Mouse (Mus musculus) effector memory CD4-positive, alpha-beta T cell, adult 5 months (primary cell): Measurements from ENCODE around the gene Dcpp2. TPM values are rescaled to one million over a fixed set of nuclear protein-coding genes. Genes with fewer than 3 reads are reported as not detected.

Experiments
- polyA plus RNA-seq: library from polyadenylated mRNA; unstranded; fragments of 100-300 nt; shearing (Covaris generic); gene quantifications from one replicate; pipeline ENCODE4 v1.2.1, GENCODE M21; 2017

The Dcpp2 gene
- not detected for polyA plus RNA-seq

DNA sequence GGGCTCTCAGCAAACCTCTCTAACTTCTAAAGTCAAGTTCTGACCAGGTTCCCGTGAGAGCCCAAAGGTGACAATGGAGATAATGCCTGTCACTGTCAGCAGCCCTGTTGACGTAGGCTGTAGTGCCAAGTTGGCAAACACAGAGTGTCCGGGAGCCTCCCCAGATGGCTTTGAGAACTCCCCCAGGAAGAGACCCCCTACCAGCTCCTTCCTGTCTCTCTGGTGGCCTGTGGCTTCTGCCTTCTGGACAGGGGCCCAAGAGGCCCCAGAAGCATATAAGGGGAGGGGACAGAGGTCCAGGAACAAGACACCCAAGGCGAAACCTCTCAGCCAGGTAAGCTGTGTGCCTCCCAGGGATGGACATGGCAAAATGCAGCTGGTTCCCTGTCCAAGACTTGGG, at the start of gene Dcpp2, which contains the start of gene Dcpp1:
Gene Dcpp2, plus strand, starts transcription at position 305 of the 400 bp plus-strand sequence.
Gene Dcpp1, plus strand, starts transcription at position 301 of the 400 bp plus-strand sequence.

DNA sequence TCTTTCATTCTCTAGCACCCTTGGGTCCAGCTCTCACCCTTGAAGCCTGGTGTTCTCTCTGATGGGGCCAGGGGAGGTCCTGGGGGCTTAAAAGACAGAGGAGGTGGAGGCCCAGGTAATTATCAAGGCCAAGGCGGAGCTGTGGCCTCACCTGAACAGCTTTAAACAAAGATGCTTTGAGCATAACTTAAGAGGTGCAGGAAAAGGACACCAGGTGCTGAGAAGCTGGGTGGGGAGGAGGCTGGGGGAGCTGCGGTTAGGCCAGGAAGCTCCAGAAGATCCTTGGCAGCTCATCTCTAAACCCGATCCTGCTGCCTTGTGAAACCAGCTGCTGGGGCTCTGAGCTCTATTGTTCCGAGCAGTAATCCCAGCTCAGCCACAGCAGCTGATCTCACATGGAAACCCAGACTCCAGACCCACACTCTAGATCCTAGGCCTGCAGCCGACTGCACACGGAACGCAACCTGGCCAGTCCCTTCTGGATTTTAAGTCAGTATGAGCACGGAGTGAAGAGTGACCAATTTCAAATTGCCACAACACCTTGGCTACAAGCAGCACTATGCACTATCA, 44.6 kb upstream of the Dcpp2 start, which contains the start of gene Prss33:
Gene Prss33, minus strand, starts transcription at position 51 of the 570 bp plus-strand sequence.

DNA sequence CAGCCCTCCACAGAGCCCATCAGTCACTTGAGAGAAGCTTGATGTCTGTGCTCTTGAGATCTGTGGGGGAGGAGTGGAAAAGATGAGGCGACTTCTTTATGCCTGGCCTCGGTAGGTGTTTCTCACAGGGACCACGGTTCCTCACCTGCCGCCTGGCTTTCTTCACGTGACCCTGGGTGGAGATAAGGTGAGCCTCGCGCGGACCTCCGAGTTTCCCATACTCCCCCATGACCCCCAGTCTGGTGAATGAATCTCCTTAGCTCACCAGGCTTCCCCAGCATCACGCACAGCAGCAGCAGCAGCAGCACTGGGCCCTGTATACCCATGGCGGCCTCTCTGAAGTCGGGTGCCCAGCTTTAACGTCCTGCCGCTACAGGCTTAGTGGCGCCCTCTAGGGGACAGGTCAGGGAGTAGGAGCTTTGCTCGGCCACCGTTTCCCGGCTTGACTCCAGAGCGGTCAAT, 36.8 kb upstream of the Dcpp2 start, which contains the start of the genes Prss32 and Prss41:
Gene Prss32, plus strand, starts transcription at position 44 of the 462 bp plus-strand sequence.
Gene Prss41, minus strand, starts transcription at position 361 of the 462 bp plus-strand sequence.

DNA sequence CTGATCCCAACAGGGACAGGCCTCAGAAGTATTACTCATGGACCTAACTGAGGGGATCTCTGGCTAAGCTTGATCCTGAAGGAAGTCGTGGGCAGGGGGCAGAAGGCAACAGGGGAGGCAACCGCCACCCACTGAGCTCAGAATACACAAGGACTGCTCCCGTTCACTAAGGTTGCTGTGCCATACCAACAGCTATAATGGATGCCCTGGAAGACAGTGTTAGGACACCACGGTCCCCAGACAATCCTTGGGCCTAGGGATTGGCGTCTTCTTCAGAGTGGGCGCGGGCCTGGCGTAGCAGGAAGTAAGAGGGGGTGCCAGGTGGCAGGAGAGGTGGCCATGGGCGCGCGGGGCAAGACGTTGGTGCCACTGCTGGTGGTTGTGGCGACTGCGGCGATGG, 12.9 kb upstream of the Dcpp2 start, which contains the start of gene Prss21:
Gene Prss21, plus strand, starts transcription at position 301 of the 400 bp plus-strand sequence.

DNA sequence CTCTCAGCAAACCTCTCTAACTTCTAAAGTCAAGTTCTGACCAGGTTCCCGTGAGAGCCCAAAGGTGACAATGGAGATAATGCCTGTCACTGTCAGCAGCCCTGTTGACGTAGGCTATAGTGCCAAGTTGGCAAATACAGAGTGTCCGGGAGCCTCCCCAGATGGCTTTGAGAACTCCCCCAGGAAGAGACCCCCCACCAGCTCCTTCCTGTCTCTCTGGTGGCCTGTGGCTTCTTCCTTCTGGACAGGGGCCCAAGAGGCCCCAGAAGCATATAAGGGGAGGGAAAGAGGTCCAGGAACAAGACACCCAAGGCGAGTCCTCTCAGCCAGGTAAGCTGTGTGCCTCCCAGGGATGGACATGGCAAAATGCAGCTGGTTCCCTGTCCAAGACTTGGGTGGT, 36.5 kb downstream of the Dcpp2 start, which contains the start of gene Dcpp3:
Gene Dcpp3, plus strand, starts transcription at position 301 of the 400 bp plus-strand sequence.

DNA sequence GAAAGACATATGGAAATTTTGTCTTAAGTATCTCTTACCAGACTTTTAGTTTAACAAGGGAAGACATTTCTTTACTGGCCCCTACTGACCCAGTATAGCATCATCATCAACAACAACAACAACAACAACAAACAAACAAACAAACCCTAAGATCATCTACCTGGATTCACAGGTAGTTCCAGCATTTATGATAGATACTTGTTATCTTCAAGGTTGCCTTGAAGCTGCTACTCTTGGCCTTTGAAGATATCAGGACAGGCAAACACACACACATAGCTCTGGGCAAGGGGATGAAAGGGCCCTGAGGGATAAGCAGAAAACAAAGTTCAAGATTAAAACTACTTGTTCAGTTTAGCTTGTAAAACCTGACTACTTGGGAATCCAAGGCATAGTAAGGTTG, 60.7 kb downstream of the Dcpp2 start, which contains the start of gene Sbp:
Gene Sbp, plus strand, starts transcription at position 301 of the 400 bp plus-strand sequence.

Other genes starting within 250 kb of the Dcpp2 start
- 0.25 TPM for gene Mmp25, start 235.6 kb upstream of the Dcpp2 start, polyA plus RNA-seq
- gene Bicdl2, start 220.4 kb upstream of the Dcpp2 start, polyA plus RNA-seq: 0.19 TPM
- 46.6 TPM for gene Hcfc1r1, start 207.3 kb upstream of the Dcpp2 start, polyA plus RNA-seq
- 21.0 TPM for gene Thoc6, start 207.0 kb upstream of the Dcpp2 start, polyA plus RNA-seq
- gene Tnfrsf12a, start 203.4 kb upstream of the Dcpp2 start, polyA plus RNA-seq: 20.5 TPM
- gene Cldn6, start 201.6 kb upstream of the Dcpp2 start, polyA plus RNA-seq: not detected
- gene Cldn9, start 196.9 kb upstream of the Dcpp2 start, polyA plus RNA-seq: not detected
- not detected for gene 1520401A03Rik, start 158.1 kb upstream of the Dcpp2 start, polyA plus RNA-seq
- 51.3 TPM for gene Pkmyt1, start 154.5 kb upstream of the Dcpp2 start, polyA plus RNA-seq
- 3.1 TPM for gene Paqr4, start 140.0 kb upstream of the Dcpp2 start, polyA plus RNA-seq
- gene Kremen2, start 135.0 kb upstream of the Dcpp2 start, polyA plus RNA-seq: 2.4 TPM
- gene Flywch1, start 109.3 kb upstream of the Dcpp2 start, polyA plus RNA-seq: 25.6 TPM
- gene Flywch2, start 94.8 kb upstream of the Dcpp2 start, polyA plus RNA-seq: 1.7 TPM
- gene Srrm2, start 90.3 kb upstream of the Dcpp2 start, polyA plus RNA-seq: 1,161 TPM
- 389 TPM for gene Elob, start 51.7 kb upstream of the Dcpp2 start, polyA plus RNA-seq
- gene Prss33, start 44.8 kb upstream of the Dcpp2 start, polyA plus RNA-seq: not detected
- gene Prss32, start 37.0 kb upstream of the Dcpp2 start, polyA plus RNA-seq: not detected
- gene Prss41, start 36.7 kb upstream of the Dcpp2 start, polyA plus RNA-seq: 3.6 TPM
- gene Prss21, start 12.8 kb upstream of the Dcpp2 start, polyA plus RNA-seq: not detected
- gene Dcpp1, start within 50 bp of the Dcpp2 start, polyA plus RNA-seq: not detected
- not detected for gene Dcpp3, start 36.6 kb downstream of the Dcpp2 start, polyA plus RNA-seq
- gene Sbp, start 60.8 kb downstream of the Dcpp2 start, polyA plus RNA-seq: not detected
- not detected for gene Sbpl, start 74.4 kb downstream of the Dcpp2 start, polyA plus RNA-seq
- gene Prss30, start 99.7 kb downstream of the Dcpp2 start, polyA plus RNA-seq: 1.9 TPM
- gene Prss22, start 117.2 kb downstream of the Dcpp2 start, polyA plus RNA-seq: not detected
- not detected for gene Prss27, start 157.3 kb downstream of the Dcpp2 start, polyA plus RNA-seq
- gene Kctd5, start 192.6 kb downstream of the Dcpp2 start, polyA plus RNA-seq: 22.5 TPM